Mouse (Mus musculus) frontal cortex, postnatal 10 days (tissue): ENCODE measurements at regions not wholly inside any gene's neighbourhood (a gene's known extent, or its start where the extent isn't known, plus 50 kb on each side); places are given as distances from the start of the nearest gene placed in this dataset.

ENCODE experiments used
- DNase-seq, 2 experiments: peaks; one replicate each; pipeline ENCODE4 v3.0.0; 2022; ENCODE audit warnings: low spot score in 2 of 2, mixed read lengths in 1 of 2

DNA sequence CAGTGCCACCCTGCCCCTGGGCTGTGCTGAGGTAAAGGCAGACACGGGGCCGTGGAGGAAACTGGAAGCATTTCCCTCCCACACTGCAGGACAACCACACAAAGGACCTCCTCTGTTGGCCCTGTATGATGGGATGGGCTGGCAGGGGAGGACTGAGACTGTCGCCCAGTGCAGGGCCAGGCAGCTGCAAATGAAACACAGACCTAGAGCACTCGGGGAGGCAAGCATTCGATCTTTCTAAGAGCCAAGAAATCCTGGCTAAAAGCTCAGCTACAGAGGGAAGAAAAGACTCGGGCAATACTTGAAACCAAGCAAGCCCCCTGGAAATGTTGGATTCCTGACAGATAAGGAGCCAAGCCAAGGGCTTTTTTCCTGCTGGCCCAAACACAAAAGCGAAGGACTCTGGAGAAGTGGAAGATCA, 82.5 kb upstream of the Sertad2 start:
- peak; percentile 28 to 38 for DNase-seq

DNA sequence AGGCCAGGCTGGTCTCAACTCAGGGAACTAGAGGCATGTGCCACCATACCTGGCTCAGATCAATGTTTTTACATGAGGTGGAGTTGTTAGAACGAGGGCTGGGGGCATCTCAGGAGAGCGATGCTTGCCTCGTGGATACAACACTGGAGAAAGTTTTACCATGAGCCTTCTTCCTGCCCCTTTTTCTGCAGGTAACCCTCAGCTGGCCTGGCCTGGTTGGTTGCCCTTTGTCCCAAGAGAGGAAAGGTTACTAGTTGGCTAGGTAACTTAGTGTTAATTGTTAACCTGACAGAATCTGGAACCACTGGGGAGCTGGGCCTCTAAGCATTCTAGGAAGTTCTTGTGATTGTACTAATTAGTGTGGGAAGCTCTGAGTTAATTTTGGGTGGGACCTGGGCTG, 81.0 kb upstream of the Sertad2 start:
- DNase-seq, result no peak

DNA sequence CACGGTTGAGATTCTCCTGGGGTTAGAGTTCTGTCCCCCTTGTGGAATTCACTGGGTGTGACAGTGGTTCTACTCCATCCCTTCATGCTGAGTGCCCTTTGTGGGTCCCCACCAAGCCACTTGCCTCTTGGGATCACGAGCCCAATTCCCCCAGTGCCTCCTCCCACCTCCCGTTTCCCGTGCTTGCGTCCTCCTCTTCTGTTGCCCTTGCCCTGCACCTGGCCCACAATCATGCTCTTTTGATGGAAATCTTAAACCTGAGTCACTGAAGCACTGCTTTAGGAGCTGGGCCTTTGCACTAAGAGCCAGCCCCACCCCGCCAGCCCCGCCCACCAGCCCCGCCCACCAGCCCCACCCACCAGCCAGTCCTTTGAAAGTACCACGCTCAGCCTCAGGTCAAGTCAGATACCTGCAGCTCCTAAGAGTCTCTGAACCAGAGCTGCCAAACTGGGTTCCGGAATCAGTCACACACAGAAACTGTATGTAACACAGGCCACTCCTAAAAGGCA, 79.8 kb upstream of the Sertad2 start:
- no peak for DNase-seq

DNA sequence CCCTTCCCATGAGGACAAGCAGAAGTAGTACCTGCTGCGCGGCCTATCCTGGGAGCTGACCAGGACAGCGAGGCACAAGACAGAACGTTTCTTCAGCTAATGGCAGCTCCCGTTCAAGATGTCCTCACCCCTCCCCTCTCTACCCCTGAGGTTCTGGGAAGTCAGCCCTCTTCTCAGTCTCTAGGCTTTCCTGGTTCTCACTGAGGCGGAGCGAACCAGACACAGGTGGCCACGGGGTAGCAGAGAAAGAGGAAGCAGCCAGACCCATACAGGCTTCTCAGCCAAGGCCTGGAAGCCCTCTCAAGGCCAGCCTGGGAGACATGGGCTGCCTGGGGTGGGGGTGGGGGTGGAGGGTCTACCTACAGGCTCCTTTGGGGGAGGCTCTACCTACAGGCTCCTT, 78.5 kb upstream of the Sertad2 start:
- no peak for DNase-seq

DNA sequence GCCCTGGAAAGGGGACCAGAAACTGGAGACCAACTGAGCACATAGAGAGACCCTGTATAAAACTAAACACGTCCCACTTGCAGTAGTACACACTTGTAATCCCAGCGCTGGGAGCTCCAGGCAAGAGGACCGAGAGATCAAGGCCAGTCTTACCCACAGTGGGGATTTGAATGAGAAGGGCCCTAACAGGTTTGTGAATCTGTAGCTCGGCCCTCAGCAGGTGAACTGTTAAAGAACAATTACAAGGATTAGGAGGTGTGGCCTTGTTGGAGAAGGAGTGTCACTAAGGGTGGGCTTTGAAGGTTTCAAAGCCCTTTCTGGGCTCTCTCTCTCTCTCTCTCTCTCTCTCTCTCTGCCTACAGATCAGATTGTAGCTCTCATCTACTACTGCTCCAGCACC, 76.5 kb upstream of the Sertad2 start:
- DNase-seq, result no peak

DNA sequence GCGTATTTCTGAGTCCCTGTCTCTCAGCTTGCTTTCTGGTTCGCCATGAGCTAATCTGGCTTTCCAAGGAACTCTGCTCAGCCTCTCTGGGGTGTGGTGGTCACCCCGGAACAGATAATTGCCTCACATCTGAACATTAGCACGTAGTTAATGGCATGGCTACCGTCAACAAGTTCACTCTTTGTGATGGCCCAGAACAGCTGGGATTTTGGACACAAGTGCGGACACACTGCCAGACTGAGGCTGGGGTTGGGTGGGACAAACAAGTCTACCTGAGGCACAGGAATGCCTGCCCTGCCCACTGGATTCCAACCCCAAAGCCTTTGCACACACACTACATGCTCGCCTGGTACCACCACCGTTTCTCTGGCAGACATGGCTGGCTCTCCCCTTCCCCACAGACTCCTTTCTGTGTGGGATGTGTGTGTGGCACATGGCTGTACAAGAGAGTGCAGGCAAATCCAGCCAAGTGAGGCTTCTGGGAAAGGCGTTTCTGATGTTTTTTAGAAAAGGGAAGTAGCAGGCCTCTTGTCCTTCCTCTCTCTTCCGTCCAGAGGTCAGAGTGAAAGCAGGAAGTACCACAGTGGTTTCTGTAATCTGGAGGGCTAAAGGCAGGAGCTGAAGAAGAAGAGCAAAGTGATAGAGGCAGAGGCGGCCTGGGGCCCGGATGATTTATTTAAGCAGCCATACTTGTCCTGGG, 74.6 kb upstream of the Sertad2 start:
- DNase-seq, result no peak

DNA sequence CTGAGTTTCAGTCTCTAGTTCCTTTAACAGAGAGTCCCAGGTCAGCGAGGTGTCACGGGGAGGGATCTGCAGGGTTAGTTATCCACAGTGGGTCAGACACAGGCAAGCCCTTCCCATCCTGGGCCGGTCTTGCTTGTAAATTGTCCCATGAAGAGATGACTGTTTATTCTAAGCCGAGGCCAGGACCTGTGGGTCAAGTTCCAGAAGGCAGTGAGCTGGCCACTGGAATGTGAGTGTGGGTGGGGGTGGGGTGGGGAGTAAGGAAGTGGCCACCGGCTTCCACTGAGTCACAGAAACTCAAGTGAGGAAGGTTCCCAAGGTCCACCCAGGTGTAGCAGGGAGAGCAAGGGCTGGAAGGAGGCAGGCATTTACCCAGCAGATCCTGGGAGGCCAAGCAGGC, 73.7 kb upstream of the Sertad2 start:
- DNase-seq, result no peak

DNA sequence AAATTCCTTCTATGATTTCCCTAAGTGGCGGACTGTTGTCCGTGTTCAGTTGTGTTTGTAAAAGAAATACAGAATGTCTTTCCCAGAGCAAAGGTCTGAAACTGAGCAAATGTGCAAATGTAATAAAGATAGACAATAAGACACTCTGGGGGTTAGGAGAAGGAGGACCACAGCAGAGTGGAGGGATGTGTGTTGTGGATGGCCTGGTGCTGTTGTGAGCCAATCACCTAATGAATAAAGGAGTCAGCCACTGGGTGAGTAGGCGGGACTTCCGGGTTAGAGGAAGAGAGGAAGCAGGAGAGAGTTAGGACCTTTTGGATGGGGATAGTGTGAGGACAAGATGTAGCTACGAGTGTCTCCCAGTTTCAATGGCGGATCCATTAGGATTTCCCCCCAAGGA, 72.7 kb upstream of the Sertad2 start:
- no peak for DNase-seq

DNA sequence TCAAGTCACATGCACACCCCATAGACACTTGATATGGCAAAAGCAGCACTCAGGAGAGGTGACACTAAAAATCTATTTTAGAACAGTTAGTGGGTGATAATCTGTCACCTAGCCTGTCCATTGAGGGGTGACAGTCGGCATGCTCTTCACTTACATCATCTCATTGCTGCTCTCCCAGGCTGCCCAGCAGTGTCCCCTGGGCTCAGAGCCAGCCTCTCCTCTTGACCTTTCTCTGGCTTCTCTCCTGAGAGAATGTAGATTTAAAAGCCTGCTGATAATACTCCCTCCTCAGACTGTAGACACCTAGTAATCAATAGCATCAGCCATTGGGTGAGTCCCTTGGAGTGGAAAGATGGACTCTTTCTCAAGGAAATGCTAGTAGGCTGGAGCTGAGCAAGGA, 70.7 kb upstream of the Sertad2 start:
- DNase-seq, result no peak

DNA sequence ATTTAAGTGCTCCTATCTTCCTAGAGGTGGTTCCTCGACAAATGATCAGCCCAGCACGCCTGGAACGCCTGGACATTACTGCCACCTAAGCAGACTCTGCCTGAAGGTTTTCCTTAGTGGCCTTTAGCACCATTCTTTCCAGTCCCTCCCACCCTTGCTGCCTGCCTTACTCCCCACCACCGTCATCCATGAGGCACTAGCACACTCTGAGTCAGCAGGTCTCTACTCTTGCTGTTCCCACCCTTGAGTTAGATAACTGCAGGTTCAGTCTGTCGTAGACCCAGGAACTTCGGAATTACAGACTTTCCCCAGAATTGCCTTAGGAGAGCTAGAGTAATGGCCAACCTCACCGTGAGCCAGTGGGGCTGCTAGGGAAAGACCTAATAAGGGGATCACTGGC, 67.4 kb upstream of the Sertad2 start:
- DNase-seq, result no peak

DNA sequence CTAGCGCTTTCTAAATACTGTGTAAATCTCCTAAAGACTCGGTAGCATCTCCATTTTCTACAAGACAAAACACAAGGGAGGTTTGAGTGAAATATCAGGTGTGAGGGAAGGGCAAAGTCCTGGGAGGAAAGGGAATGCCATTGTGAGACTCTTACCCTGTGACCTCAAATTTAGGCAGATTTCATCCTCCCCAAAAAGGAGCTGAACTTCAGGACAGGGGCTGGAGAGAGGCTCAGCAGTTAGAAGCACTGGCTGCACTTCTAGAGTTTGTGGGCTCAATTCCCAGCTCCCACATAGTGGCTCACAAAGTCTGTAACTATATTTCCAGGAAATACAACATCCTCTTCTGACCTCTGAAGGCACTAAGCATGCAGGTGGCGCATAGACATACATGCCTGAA, 66.6 kb upstream of the Sertad2 start:
- no peak for DNase-seq

DNA sequence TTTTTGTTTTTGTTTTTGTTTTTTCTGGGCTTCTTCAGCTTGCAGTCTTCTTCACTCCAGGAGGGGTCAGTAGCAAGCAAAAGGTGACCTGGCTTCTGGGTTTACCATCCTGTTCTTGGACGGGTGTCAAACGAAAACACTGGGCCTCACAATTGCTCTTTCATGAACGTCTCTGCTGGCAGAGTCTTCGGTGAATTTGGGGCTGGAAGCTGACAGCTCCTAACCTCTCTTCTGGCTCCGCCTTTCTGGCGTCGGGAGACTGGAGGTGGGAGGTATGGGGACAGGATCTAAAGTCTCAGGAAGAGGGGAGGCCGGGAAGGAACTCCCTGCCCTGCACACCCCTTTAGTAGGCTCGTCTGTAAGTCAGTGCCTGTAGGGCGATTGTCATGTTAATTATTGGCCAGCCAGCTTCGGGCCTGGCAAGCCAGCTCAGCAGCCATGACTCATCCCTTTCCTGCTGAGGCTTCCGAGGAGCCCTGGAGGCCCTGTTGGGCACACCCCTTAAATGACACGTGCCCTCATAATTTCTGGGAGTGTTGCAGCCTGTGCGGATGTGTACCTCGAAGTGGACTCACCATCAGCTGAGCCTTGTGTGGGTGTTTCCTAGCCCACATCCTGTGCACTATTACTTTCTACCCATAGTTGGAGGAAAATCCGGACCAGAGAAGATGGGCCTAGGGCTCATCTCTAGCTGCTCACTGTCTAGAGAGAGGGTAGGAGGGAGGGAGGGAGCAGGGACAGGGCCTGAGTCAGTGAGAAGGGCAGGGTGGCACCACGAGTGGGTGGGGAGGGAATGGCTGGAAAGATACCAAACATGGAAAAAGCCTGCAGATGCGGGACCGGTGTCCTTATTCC, 65.6 kb upstream of the Sertad2 start:
- no peak for DNase-seq

DNA sequence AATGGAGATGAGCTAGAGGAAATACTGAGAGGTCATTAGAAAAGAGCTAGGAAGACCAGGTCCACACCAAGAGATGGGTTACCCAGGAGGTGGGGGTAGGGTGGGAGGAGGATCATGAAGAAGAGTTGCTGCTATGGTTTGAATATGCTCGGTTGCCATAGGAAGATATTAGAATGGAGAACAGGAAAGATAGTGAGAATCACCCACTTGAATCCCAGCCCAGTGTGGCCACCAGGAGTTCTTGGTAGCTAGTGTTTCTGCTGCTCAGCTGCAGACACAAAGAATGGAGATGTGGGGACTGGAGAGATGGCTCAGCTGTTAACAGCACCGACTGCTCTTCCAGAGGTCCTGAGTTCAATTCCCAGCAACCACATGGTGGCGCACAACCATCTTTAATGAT, 62.4 kb upstream of the Sertad2 start:
- no peak for DNase-seq

DNA sequence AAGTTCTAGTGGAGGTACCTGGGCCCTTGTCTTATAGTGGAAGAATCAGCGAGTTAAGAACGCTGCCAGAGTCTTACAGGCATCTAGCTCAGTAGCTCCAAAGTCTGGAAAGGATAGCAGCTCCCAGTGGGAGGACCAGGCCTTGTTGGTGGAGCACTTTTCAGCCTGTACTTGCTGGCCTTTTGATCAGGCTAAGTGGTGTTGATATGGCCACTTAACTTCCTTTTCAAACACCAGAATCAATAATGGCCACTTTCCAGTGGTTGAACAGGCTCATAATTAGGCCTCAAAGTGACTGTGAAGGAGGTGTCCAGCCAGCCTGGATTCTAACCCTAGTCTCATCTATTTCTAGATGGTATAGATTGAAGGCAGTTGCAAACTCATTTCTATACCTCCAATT, 57.7 kb upstream of the Sertad2 start:
- no peak for DNase-seq
